Mouse (Mus musculus) 3T3-L1 (cell line): Measurements from ENCODE around the gene Igdcc3.
"Not testable (repeated sequence)": the region's sequence is repeated elsewhere in the genome, so short reads cannot be mapped to it uniquely, and the experiment has no call there.

Source experiments
- DNase-seq: peaks from one replicate; pipeline ENCODE4 v3.0.0-alpha.2; 2015; ENCODE audit warnings: low read depth, low spot score

Igdcc3 gene

DNA sequence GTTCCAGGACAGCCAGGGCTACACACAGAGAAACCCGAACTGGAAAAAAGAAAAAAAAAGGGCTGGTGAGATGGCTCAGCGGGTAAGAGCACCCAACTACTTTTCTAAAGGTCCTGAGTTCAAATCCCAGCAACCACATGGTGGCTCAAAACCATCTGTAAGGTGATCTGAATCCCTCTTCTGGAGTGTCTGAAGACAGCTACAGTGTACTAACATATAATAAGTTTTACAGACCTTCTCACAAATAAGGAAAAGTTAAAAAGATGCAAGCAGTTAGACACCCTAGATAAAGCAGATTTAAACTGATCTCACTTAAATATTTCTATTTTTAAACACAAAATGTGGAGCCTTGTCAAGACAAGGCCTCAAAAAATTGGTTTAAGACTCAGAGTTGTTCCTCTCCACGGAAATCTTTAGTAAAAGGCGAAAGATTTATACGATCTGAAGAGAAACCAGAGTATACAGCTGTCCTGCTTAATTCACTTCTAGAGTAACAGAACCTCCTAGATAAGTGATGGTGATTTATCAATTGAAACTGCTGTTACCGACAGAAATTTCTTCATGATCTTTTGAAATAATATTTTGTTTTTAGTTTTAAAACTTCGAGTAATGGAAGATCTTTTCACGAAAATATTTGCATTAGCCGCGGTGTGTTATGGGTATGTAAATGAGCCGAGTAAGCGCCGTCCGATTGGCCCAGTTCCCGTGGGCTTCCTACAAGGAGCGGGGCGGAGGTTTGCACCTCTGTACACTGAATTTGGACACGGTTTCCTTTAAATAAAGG is 60.6 kb downstream of the Igdcc3 start:
- peak; percentile 98 for DNase-seq

DNA sequence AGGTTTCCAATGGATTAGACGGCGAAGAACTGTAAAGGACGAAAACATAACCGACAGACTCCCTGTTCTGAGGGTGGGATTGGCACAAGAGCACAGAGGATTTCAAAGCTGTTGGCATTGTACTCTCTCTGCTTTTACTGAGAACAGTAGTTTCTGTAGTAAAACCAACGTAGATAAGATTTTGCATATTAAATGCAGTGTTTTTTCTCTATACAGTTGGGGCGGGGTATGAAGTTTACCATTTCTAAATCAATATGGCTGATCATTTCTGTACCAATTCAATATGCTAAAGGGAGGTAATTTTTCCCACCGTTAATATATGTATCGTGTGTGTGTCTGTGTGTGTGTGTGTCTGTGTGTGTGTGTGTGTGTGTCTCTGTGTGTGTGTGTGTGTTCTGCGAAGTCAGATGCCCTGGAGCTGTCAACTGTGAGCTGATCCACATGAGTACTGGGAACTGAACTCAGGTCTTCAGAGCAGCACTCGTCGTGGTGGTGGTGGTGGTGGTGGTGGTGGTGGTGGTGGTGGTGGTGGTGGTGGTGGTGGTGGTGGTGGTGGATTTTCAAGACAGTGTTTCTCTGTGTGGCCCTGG is 61.3 kb downstream of the Igdcc3 start:
- DNase-seq = no peak

DNA sequence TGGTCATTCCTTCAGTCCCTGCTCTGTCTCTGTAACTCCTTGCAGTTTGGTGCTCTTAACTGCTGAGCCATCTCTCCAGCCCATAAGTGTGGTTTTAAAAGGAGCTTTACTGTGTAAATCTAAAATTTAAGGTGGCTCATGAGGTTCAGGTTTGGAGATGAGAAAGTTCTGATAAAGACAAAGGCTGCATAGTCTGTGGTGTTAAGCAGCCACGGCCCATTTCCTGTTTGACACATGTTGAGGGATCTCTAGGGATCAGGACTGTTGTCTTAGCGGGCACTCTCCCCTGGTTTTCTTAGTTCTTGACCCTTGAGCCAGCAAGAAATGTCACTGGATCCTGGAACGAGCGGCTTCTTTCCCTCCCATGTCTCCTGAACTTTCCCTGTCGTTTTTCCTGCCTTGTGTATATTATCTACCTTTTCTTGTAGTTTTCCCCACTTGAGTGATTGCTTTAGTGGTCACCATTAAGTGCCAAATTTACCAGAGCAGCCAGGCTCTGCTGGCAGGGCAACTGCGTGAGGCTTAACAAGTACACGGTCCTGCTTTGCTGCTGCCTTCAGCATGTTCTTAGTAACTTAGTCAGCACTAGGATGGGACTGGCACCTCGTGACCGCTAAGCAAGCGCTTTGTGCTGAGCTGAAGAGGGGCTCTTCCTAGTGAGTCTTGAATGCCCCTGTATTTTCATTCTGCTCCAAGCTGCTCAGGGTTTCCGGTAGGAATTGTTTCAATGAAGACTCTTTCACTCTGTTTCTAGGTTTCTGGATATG is 64.2 kb downstream of the Igdcc3 start:
- peak; percentile 26 for DNase-seq

- not testable (repeated sequence) for DNase-seq
Measured at GRCm38 (mm10) chr9:65207041-65207815, 66.2 kb downstream of the Igdcc3 start.

- DNase-seq = no peak
Measured at GRCm38 (mm10) chr9:65208293-65209179, 67.5 kb downstream of the Igdcc3 start.

DNA sequence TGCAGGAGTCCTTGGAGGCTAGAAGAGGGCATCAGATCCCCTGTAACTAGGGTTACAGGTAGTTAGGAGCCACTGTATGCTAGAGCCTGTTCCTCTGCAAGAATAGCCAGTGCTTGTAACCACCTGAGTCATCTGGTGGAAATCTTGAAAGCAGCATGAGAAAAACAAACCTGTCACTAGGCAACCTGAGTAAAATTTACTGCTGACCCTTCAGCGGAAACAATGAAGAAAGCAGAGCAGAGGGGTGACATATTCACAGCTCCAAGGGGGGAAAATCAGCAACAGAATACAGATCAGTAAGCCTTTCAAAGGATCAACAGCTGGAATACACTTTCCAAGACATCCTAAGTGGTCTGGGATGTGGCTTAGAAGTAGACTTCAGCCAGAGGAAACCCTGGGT is 70.6 kb downstream of the Igdcc3 start:
- DNase-seq = no peak

DNA sequence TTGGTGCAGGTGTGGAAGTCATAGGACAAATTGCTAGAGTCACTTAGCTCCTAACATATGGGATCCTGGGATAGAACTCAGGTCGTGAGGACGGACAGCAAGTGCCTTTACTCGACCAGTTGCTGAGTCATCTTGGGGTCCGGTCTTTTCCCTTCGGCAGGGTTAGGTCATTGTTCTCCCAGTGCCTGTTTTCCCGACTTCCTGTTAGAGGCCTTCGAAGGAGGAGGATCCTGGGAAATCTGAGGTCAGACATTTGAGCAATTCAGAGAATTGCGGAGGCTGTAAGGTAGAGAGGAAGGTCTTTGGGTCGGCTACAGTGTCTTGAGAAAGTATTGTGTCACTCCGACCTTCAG is 73.4 kb downstream of the Igdcc3 start:
- DNase-seq = no peak

GRCm38 (mm10) chr9:65214778-65215493 is 73.9 kb downstream of the Igdcc3 start:
- DNase-seq = peak; percentile 49

DNA sequence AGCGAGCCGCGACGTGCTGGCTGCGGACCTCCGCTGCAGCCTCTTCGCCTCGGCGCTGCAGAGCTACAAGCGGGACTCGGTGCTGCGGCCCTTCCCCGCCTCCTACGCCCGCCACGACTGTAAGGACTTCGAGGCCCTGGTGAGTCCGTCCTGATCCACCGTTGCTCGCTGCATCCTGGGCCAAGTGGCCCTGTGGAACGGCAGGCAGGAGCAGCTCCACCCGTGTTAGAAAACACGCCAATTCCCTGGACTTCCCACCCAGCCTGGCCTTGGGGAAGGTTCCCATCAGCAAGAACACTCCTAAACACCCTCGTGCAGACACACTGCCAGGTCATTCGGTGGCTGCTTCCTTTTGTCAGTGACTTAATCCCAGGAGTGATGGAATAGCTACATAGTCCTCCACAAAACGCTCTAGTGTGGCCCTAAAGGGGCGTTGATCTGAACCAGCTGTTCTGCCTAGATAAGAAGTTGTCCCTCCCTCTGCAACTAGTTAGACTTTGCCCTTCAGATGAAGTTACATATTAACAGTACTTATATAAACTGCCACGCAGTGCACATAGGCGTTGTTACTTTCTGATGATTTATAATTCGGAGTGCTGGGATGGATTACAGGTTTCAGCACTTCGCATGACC is 74.6 kb downstream of the Igdcc3 start:
- peak; percentile 42 for DNase-seq

GRCm38 (mm10) chr9:65216972-65217371 is 76.0 kb downstream of the Igdcc3 start:
- no peak for DNase-seq

DNA sequence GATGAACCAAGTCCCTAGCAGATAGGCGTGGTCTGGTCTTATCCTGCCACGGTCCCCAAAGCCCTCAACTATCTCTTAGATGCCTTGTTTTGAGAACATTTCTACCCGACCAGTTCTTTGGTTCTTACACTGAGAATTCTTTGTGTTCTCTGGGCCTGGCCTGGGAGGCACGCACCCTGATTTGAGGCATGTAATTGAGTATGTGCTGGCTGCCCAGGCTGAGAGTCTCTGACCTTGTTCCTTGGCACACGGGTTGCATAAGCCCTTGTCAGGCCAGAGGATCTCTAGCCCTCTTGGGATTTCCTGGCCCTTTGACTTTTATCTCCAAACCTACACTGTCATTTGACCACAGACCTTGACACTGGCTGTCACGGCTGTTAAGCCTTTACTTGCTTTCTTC is 76.7 kb downstream of the Igdcc3 start:
- no peak for DNase-seq

DNA sequence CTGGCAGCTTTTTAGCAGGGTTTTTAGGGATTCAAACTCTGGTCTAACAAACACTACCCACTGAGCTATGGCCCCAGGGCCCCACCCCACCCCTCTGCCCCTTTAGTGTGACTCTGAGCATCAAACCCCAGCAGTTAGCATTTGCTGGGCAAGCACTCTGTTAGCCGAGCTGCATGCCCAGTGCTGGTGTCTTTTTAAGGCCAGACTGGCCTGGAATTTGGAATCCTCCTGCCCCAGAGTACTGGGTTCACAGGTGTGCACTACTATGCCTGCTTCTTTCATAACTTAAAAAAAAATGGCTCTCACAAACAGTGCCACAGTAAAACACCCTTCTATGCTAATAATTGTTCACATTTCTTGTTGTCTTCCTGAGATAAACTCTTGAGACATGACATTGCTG is 77.9 kb downstream of the Igdcc3 start:
- no peak for DNase-seq

DNA sequence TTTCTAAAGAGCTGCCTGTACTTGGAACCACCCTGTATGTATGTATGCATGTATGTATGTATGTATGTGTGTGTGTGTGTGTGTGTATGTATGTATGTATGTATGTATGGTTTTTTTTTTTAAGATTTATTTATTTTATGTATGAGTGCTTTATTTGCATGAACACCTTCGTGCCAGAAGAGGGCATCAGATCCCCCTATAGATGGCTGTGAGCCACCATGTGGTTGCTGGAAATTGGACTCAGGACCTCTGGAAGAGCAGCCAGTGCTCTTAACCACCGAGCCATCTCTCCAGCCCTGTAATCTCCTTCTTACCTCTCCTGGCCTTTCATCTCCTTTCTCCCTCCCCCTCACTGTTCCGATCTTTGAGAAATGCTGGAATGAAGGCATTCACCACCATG is 79.4 kb downstream of the Igdcc3 start:
- DNase-seq = peak; percentile 24

DNA sequence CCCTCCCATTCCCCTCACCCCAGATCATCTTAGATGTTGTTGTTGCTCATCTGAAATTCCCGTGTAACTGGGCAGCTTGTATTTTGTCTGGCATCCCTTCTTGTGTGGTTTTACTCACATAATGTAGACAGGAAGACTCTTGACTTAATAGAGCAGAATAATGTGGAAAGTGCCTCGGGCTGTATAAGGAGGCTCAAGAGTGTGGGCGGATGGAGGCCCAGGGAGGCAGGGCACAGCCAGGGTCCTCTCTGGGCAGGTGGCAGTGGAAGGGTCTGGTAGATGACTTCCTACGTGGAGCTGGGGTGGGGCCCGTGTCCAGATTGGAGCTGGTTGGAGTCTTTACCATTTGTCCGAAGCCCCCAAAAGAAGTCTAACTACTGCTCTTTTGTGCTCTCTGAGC is 82.9 kb downstream of the Igdcc3 start:
- DNase-seq = peak; percentile 29

DNA sequence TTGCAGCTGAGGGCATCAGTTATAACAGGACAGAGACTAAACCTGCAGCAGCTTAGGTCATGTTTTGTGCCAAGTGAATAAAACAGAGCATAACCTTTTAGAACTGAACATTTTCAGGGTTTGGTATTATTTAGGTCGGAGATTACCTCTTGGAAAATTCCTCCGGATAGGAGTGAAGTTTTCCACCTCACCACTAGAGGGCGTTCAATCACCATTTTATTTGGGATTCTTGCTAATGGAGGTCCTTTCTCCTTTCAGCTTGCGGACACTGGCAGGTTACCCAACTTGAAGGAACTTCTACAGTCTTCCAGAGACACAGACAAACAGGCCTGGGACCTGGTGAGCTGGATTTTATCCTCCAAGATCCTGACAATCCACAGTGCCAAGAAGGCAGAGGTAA is 84.8 kb downstream of the Igdcc3 start:
- peak; percentile 59 for DNase-seq

DNA sequence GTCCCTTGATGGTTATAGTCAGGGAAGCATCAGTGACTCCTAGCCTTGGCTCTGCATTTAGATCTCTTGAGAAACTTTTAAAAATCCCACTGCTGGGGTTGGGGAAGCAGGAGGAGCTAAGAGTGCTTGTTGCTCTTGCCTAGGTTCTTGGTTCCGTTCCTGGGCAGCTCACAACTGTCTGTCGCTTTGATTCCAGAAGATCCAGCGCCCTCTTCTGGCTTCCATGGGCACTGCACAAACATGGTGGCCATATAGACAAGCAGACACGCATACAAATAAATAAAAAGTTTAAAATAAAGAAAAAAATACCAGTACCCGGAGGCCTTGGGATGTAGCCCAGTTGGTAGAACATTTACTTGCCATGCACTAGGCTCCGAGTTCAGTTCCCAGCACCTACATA is 89.3 kb downstream of the Igdcc3 start:
- no peak for DNase-seq

DNA sequence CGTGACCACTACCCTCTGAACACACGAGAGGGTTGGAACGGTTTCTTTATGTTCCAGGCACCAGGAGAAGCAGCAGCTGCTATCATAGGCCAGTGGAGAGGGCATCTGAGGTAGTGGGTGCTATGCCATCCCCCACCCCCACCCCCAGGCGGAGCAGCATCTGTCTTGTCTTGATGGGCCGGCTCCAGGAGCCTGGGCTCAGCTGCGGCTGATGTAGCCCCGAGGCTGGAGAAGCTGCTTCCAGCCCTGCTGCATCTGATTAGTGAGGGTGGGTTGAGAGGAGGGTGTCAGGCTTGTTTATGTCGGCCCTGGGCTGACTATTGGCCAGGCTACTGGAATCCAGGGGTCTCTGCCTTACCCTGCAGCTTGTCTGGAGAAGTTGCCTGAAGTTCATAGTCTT is 90.3 kb downstream of the Igdcc3 start:
- no peak for DNase-seq

DNA sequence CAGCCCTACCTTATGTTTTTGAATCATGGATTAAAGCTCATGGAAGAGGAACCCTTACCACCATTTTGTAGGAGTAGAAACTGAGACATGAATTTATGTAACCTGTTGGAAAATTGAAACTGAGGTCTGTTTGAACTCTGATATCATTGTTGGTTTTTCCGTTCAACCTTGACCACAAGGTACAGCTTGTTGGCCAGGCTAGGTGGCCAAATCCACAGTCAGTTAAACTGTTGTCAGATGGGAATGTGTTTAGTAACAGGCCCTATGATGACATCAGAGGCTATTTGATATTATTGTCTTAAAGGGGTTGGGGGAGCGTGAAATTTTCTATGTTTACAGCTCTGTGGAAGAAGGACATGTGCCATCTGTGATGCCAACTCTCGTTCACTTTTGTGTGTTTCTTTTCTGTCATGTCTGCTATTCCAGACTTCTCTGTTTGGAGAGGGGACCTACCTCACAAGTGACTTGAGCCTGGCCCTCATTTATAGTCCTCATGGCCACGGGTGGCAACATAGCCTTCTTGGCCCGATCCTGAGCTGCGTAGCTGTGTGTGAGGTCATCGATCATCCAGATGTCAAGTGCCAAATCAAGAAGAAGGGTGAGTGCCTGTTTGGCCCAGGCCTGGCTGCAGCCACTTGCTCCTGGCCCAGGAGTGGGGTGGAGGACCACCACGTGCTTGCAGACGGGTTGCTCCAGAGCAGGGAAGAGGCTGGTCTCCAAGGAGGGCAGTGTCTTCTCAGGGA is 92.4 kb downstream of the Igdcc3 start:
- DNase-seq = no peak

GRCm38 (mm10) chr9:65234734-65235133 is 93.7 kb downstream of the Igdcc3 start:
- no peak for DNase-seq
